Mouse (Mus musculus) hematopoietic stem cell, adult 5-6 weeks (primary cell): Measurements from ENCODE around the gene Aarsd1. TPM values are rescaled to one million over a fixed set of nuclear protein-coding genes. Genes with fewer than 3 reads are reported as not detected.
"Not testable (repeated sequence)": the region's sequence is repeated elsewhere in the genome, so short reads cannot be mapped to it uniquely, and the experiment has no call there.

Source experiments
- ATAC-seq, 2 experiments: fragments of 125-278 bp in 1 of 2; replicated peaks in 1 of 2; 2 replicates each; pipeline ENCODE4 v1.8.0; 2016 to 2017; ENCODE audit warnings: inconsistent platforms in 2 of 2, mild to moderate bottlenecking in 2 of 2, moderate number of reproducible peaks in 2 of 2, low read depth in 1 of 2, moderate TSS enrichment in 1 of 2; ENCODE audit not compliant: low FRiP score in 2 of 2, poor library complexity in 2 of 2, severe bottlenecking in 2 of 2, insufficient read depth in 1 of 2, low TSS enrichment in 1 of 2
- total RNA-seq: library from RNA; stranded (forward); fragments of 172-1452, 232-1000 nt; gene quantifications from 2 replicates; pipeline ENCODE4 v1.2.3, GENCODE M21; 2017

The Aarsd1 gene
- total RNA-seq, result 46.5 and 52.0 TPM in 2 replicates

- peak; percentile 79 to 88 for ATAC-seq
These were observed at the start of gene Aarsd1 for GRCm38 (mm10) chr11:101417101-101417855. Gene Aarsd1, minus strand, starts transcription at chr11:101417615.

- not testable (repeated sequence) for ATAC-seq
These were observed 49.1 kb upstream of the Aarsd1 start for GRCm38 (mm10) chr11:101466552-101466950.

DNA sequence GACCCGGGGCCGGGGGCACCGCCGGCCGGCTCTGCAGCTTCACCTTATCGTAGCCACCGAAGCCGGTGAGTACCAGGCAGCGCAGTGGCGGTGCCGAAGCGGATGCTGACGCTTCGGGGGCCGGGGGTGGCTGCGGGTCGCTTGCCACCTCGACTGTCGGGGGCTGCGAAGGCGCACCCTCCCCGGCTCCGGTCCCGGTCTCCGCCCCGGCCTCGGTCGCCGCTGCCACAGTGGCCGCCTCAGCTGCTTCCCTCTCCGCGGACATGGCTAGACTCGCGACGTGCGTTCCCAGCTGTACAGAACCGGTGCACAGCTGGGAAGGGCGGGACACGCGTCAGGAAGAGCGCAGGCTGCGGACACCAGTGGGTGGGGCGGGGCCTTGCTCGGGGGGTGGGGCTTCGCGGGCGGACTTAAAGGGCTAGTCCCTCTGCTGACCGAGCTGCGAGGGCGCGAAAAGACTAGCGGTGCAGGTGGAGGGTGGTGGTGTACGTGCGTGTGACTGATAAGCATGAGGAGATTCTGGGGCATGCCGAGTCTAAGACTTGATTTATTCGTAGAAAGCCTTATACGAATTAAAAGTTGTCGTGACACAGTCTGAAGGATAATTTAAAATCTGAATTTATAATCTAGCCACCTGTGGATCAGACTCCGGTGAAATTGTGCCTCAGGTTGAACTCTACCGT lies 48.6 kb upstream of the Aarsd1 start, which contains the start of gene Vat1:
Vat1 (minus strand) TSS at position 362 of the 683 bp plus-strand sequence.
- ATAC-seq, result peak; percentile 6 to 25; a peak in 1 of 4 replicates

DNA sequence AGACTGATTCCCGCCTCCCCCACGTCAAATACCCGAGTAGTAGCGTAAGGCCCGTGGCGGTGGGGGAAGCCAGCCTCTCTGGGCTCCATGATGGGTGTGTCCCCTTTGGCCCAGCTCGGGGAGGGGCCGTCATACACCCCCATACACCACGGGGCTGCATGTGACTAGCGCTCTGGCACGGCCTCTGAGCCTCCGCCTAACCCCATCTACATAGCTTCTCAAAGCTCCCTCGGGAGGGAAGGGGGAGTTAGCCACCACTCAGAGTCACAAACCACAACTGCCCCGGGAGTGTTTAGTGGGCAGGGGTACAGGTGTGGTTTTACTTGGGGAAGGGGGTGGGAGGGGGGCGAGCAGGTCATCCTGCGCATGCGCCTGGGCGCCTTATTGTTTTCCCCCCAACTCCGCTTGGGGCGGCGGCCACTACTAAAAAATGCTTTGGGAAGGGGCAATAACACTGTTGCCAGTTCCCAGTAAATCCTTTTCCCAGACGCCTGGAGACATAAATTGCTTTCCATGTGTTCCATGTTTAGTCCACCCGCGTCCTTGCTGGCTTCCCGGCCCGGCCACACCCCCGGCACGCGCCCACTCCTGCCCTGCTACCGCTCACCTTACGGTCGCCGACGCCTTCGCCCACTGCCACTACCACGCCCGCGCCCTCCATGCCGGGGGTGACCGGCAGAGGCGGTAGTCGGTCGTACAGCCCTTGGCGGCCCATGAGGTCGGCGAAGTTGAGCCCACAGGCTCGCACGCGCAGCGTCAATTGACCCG lies 47.9 kb upstream of the Aarsd1 start:
- ATAC-seq, result peak; percentile 18 to 44; a peak in 3 of 4 replicates

GRCm38 (mm10) chr11:101464211-101465100 lies 47.0 kb upstream of the Aarsd1 start, which contains the start of gene Rnd2:
Gene Rnd2, plus strand, starts transcription at chr11:101464999.
- ATAC-seq, result peak; percentile 1 to 18; a peak in 2 of 4 replicates

DNA sequence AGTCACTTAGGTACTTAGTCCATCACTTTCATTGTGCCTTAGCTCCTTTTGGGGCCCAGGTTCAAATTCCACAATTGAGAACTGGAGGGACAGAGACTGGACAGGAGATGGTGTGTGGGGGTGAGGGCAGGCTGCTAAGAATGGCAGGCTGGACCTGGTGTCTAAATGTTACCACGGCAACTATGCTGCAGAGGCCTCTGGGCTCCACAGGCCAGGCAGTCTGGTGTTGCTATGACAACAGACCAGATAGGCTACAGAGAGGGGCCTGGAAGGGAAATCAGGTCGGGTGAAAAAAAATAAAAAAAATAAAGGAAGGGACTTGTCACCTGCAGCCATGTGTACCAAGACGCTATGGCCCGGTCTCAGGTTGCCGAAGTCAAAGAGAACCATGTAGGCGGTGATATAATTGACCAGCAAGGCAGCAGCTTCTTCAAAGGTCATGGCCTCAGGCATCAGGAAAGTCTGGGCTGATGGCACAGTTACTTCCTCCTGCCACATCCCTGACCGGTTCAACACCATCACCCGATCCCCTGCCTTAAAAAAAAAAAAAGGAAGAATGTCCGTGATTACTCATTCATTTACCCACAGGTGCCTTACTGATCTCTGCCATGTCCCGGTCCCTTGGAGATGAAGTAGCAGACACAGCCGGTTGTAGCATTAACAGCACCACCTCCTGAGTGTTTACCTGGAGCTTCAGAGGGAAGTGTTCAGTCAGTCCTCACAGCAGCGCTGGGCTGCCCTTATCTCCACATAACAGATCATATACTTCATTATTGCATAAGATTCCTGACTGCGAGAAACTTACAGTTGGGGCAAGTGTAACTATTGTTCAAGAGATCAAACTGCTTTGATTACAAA lies 45.4 kb upstream of the Aarsd1 start:
- no peak; a peak in 1 of 4 replicates for ATAC-seq

GRCm38 (mm10) chr11:101462141-101462540 lies 44.7 kb upstream of the Aarsd1 start:
- no peak for ATAC-seq

- no peak for ATAC-seq
These were observed 42.9 kb upstream of the Aarsd1 start for GRCm38 (mm10) chr11:101460321-101460720.

- no peak for ATAC-seq
These were observed 42.3 kb upstream of the Aarsd1 start for GRCm38 (mm10) chr11:101459716-101460115.

GRCm38 (mm10) chr11:101458217-101458616 lies 40.8 kb upstream of the Aarsd1 start:
- 0 out of 4 replicates have a peak, but pooled peaks of 1 of the 2 experiments have one; percentile 5 for ATAC-seq

GRCm38 (mm10) chr11:101457631-101458030 lies 40.2 kb upstream of the Aarsd1 start:
- no peak for ATAC-seq

GRCm38 (mm10) chr11:101455627-101456026 lies 38.2 kb upstream of the Aarsd1 start:
- no peak for ATAC-seq

DNA sequence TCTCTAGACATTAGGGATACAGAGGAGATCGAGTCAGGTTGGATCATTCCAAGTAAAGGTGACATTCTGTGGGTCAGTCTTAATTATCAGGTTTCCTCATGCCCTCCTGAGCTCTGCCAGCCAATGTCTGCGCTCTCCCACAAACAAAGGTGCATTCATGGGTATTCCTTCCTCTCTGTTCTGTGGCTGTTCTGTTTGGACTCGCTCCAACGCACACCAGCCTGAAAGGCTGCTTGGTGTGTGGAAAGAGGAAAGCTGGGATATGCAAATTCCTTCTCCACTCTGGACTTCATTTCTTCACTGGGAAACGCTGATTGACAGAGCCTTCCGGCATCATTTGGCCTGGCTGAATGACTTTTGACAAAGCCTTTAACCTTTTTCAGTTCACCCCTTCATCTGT lies 37.3 kb upstream of the Aarsd1 start:
- no peak for ATAC-seq

- no peak for ATAC-seq
These were observed 34.8 kb upstream of the Aarsd1 start for GRCm38 (mm10) chr11:101452093-101452774.

DNA sequence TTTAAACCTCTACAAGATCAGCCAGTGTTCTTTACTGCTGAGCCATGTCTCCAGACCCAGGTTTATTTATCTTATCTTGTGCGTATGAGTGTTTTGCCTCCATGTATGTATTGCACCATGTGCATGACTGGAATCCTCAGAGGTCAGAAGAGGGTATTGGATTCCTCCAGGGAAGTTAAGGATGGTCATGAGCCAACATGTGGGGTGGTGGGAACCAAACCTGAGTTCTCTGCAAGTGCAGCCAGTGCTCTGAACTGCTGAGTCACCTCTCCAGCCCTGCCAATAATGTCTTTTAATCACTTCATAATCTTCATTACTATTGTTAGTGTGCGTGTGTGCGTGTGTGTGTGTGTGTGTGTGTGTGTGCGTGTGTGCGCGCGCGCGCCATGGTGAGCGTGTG lies 34.1 kb upstream of the Aarsd1 start:
- no peak for ATAC-seq
